ENCODE assay signal across 7 mouse cellular contexts in genomic region chr2:84886821-84887281, GRCm38 (mm10). TPM values are rescaled to one million over a fixed set of nuclear protein-coding genes. Genes with fewer than 3 reads are reported as not detected.
DNase-seq lines count a peak whose midpoint lies in the region; ATAC-seq and TF ChIP-seq lines count a peak whose summit lies in the region.

No protein-coding gene starts in this region.

- peak overlapping the region; percentile 2 for H3K4me3 ChIP-seq in testis, adult 2 months (ENCODE audit: control insufficient read depth, low read depth, low read length)
- peak overlapping the region; percentile 60 for H3K4me3 ChIP-seq in embryonic facial prominence, embryonic 15.5 days (replicated peaks)
- peak overlapping the region; percentile 77 for H3K4me3 ChIP-seq in hindbrain, embryonic 14.5 days (replicated peaks; ENCODE audit: low read length)
- peak overlapping the region; percentile 58 for H3K4me3 ChIP-seq in lung, embryonic 15.5 days

- H3K4me1 ChIP-seq in testis, adult 2 months (ENCODE audit: control insufficient read depth, insufficient read depth, low read length) = peaks cover 21% of the 10 kb centered on the region
- H3K4me1 ChIP-seq in embryonic facial prominence, embryonic 15.5 days = peaks cover 48% of the 10 kb centered on the region
- H3K4me1 ChIP-seq in hindbrain, embryonic 14.5 days (replicated peaks; ENCODE audit: control insufficient read depth, insufficient read depth, low read length) = peaks cover 20% of the 10 kb centered on the region
- H3K4me1 ChIP-seq in lung, embryonic 15.5 days = peaks cover 55% of the 10 kb centered on the region

- no peaks in the 10 kb centered on the region for H3K27me3 ChIP-seq in testis, adult 2 months (ENCODE audit: control insufficient read depth, insufficient read depth, low read length)
- H3K27me3 ChIP-seq in embryonic facial prominence, embryonic 15.5 days = peaks cover 84% of the 10 kb centered on the region
- H3K27me3 ChIP-seq in hindbrain, embryonic 14.5 days (ENCODE audit: control insufficient read depth, insufficient read depth, low read length) = peaks cover 77% of the 10 kb centered on the region
- H3K27me3 ChIP-seq in lung, embryonic 15.5 days = peaks cover 79% of the 10 kb centered on the region

- H3K4me2 ChIP-seq in embryonic facial prominence, embryonic 15.5 days (replicated peaks) = peak overlapping the region; percentile 80
- H3K4me2 ChIP-seq in hindbrain, embryonic 14.5 days (replicated peaks) = peak overlapping the region; percentile 98
- H3K4me2 ChIP-seq in lung, embryonic 15.5 days = peak overlapping the region; percentile 84

- DNase-seq in testis, postnatal 14 days (ENCODE audit: low spot score) = no peak
- DNase-seq in hindbrain, embryonic 14.5 days (ENCODE audit: low spot score) = peak; percentile 68
- peak; percentile 57 for DNase-seq in right cerebral cortex, postnatal 25 days
- DNase-seq in urinary bladder, postnatal 25 days (ENCODE audit: low spot score) = no peak

- no peak for TF ChIP-seq POLR2A in testis, adult 2 months (IDR thresholded peaks at IDR 0.05; ENCODE audit: control insufficient read depth, low read depth, low read length)

- WGBS in embryonic facial prominence, embryonic 15.5 days = under 1% methylated on average over 39 of the region's 39 CpGs
- 0% methylated on average over 32 of the region's 39 CpGs for WGBS in hindbrain, embryonic 14.5 days
- WGBS in lung, embryonic 15.5 days = 1% methylated on average over 31 of the region's 39 CpGs

- H3K9ac ChIP-seq in embryonic facial prominence, embryonic 15.5 days = no peak overlapping the region
- H3K9ac ChIP-seq in hindbrain, embryonic 14.5 days = peak overlapping the region; percentile 57
- H3K9ac ChIP-seq in lung, embryonic 15.5 days = peak overlapping the region; percentile 36

- H3K36me3 ChIP-seq in testis, adult 2 months (ENCODE audit: control insufficient read depth, insufficient read depth, low read length) = no peaks in the 10 kb centered on the region
- H3K36me3 ChIP-seq in embryonic facial prominence, embryonic 15.5 days = no peaks in the 10 kb centered on the region
- no peaks in the 10 kb centered on the region for H3K36me3 ChIP-seq in hindbrain, embryonic 14.5 days (replicated peaks; ENCODE audit: control insufficient read depth, insufficient read depth)
- H3K36me3 ChIP-seq in lung, embryonic 15.5 days = no peaks in the 10 kb centered on the region

- ATAC-seq in embryonic facial prominence, embryonic 15.5 days (ENCODE audit: insufficient number of reproducible peaks, low FRiP score, low TSS enrichment, low read depth) = peak; percentile 36; the same call in 1 of the 2 replicates
- peak; percentile 56 for ATAC-seq in hindbrain, embryonic 14.5 days (ENCODE audit: low FRiP score)
- ATAC-seq in lung, embryonic 15.5 days (ENCODE audit: borderline replicate concordance, extremely low read depth, low FRiP score, low TSS enrichment) = peak; percentile 7

- no peaks in the 10 kb centered on the region for H3K9me3 ChIP-seq in embryonic facial prominence, embryonic 15.5 days (replicated peaks)
- H3K9me3 ChIP-seq in hindbrain, embryonic 14.5 days (ENCODE audit: control insufficient read depth, low read length) = no peaks in the 10 kb centered on the region
- H3K9me3 ChIP-seq in lung, embryonic 15.5 days = no peaks in the 10 kb centered on the region

- H3K27ac ChIP-seq in testis, adult 2 months (ENCODE audit: control insufficient read depth, insufficient read depth, low read depth, low read length) = no peak overlapping the region
- no peak overlapping the region for H3K27ac ChIP-seq in embryonic facial prominence, embryonic 15.5 days (replicated peaks)
- H3K27ac ChIP-seq in hindbrain, embryonic 14.5 days = peak overlapping the region; percentile 24; the same call in 1 of the 2 replicates
- H3K27ac ChIP-seq in lung, embryonic 15.5 days = no peak overlapping the region

- no peak for TF ChIP-seq CTCF in testis, adult 2 months (IDR thresholded peaks at IDR 0.05; ENCODE audit: control insufficient read depth, insufficient read depth, insufficient replicate concordance, low read depth, low read length)

RNA-seq across cellular contexts. Expression of gene Rtn4rl2, which starts 0.3 kb away (rescaled TPM):
- 2.4 and 2.7 TPM in 2 replicates for polyA plus RNA-seq in testis, adult 2 months (2012; rRNA removed)
- 1.1 and 2.0 TPM in 2 replicates for polyA plus RNA-seq in embryonic facial prominence, embryonic 15.5 days (2015; fragmentation: Nextera tagmentation; extraction: Ambion mirVana)
- 3.8 and 4.5 TPM in 2 replicates for polyA plus RNA-seq in hindbrain, embryonic 14.5 days (2014; fragmentation: Nextera tagmentation; extraction: Ambion mirVana)
- polyA plus RNA-seq in lung, embryonic 15.5 days (2015; fragmentation: Nextera tagmentation; extraction: Ambion mirVana) = 0.70 and 0.79 TPM in 2 replicates

RNA-seq across cellular contexts. Expression of gene Slc43a1, which starts 48.2 kb away (rescaled TPM):
- 0.63 and 1.00 TPM in 2 replicates for polyA plus RNA-seq in testis, adult 2 months (2012; rRNA removed)
- polyA plus RNA-seq in embryonic facial prominence, embryonic 15.5 days (2015; fragmentation: Nextera tagmentation; extraction: Ambion mirVana) = 13.7 and 15.8 TPM in 2 replicates
- 1.5 and 1.6 TPM in 2 replicates for polyA plus RNA-seq in hindbrain, embryonic 14.5 days (2014; fragmentation: Nextera tagmentation; extraction: Ambion mirVana)
- polyA plus RNA-seq in lung, embryonic 15.5 days (2015; fragmentation: Nextera tagmentation; extraction: Ambion mirVana) = 15.1 and 15.9 TPM in 2 replicates

RNA-seq across cellular contexts. Expression of gene Slc43a3, which starts 49.5 kb away (rescaled TPM):
- 4.6 and 4.8 TPM in 2 replicates for polyA plus RNA-seq in testis, adult 2 months (2012; rRNA removed)
- 31.3 and 31.7 TPM in 2 replicates for polyA plus RNA-seq in embryonic facial prominence, embryonic 15.5 days (2015; fragmentation: Nextera tagmentation; extraction: Ambion mirVana)
- 4.8 and 4.9 TPM in 2 replicates for polyA plus RNA-seq in hindbrain, embryonic 14.5 days (2014; fragmentation: Nextera tagmentation; extraction: Ambion mirVana)
- 78.5 and 89.7 TPM in 2 replicates for polyA plus RNA-seq in lung, embryonic 15.5 days (2015; fragmentation: Nextera tagmentation; extraction: Ambion mirVana)

Comparison
In these comparisons a context has a peak if more than half of its experiments do, and no peak if none do; other contexts are left out.
1. H3K4me3 ChIP-seq: peak in every context shown above with its lines; median percentile 77 in hindbrain, embryonic 14.5 days; 60 in embryonic facial prominence, embryonic 15.5 days; 58 in lung, embryonic 15.5 days; 2 in testis, adult 2 months.
2. DNase-seq: peak in hindbrain, embryonic 14.5 days (single experiment) and right cerebral cortex, postnatal 25 days (single experiment); none in testis, postnatal 14 days (single experiment) and urinary bladder, postnatal 25 days (single experiment).
3. Peak in every context shown above with its lines, with median percentiles within 50 percentile points of each other: ATAC-seq and H3K4me2 ChIP-seq.